ENCODE assay signal across 8 mouse cellular contexts in genomic region chr13:34873801-34874681, GRCm38 (mm10). TPM values are rescaled to one million over a fixed set of nuclear protein-coding genes. Genes with fewer than 3 reads are reported as not detected.
DNase-seq lines count a peak whose midpoint lies in the region; ATAC-seq lines count a peak whose summit lies in the region.

No protein-coding gene starts in this region.

- peak overlapping the region; percentile 67 for H3K9ac ChIP-seq in forebrain, embryonic 14.5 days (ENCODE audit: low read length)
- H3K9ac ChIP-seq in neural tube, embryonic 15.5 days (replicated peaks) = peak overlapping the region; percentile 83

- H3K9me3 ChIP-seq in forebrain, embryonic 14.5 days (replicated peaks; ENCODE audit: control insufficient read depth, low read length) = no peaks in the 10 kb centered on the region
- no peaks in the 10 kb centered on the region for H3K9me3 ChIP-seq in neural tube, embryonic 15.5 days (replicated peaks)

- peak overlapping the region; percentile 93 for H3K4me3 ChIP-seq in forebrain, embryonic 14.5 days (ENCODE audit: low read depth, low read length)
- peak overlapping the region; percentile 83 for H3K4me3 ChIP-seq in neural tube, embryonic 15.5 days (replicated peaks)

- peak overlapping the region; percentile 66 for H3K4me2 ChIP-seq in forebrain, embryonic 14.5 days (ENCODE audit: low read length)
- peak overlapping the region; percentile 72 for H3K4me2 ChIP-seq in neural tube, embryonic 15.5 days

- DNase-seq in ES-CJ7 (ENCODE audit: low read depth, low spot score) = peak; percentile 97
- DNase-seq in cerebellum, adult 11 months = peak; percentile 92
- DNase-seq in forebrain, embryonic 14.5 days (ENCODE audit: low spot score) = peak; percentile 98
- peak; percentile 93 to 94 for DNase-seq in heart, postnatal 14 days
- DNase-seq in layer of hippocampus, adult 11-12 months (ENCODE audit: low spot score) = peak; percentile 95
- peak; percentile 97 for DNase-seq in lung, adult 18-20 months
- peak; percentile 93 for DNase-seq in testis, postnatal 14 days (ENCODE audit: low spot score)

- peak; percentile 91 for ATAC-seq in forebrain, embryonic 14.5 days
- peak; percentile 92 for ATAC-seq in neural tube, embryonic 15.5 days (ENCODE audit: low FRiP score)

- peak overlapping the region; percentile 91 for H3K27ac ChIP-seq in forebrain, embryonic 14.5 days (ENCODE audit: low read depth, low read length)
- H3K27ac ChIP-seq in neural tube, embryonic 15.5 days (replicated peaks) = peak overlapping the region; percentile 95

- H3K4me1 ChIP-seq in forebrain, embryonic 14.5 days (ENCODE audit: control insufficient read depth, insufficient read depth, low read length) = peaks cover 20% of the 10 kb centered on the region
- peaks cover 29% of the 10 kb centered on the region for H3K4me1 ChIP-seq in neural tube, embryonic 15.5 days

- intact Hi-C loops in heart, postnatal 14 days (cut with DNase I) = loop anchor here (5.0 to 10.0 kb wide), 2 partner anchors 132 to 829 kb away; no protein-coding TSS in a partner anchor

- 2% methylated on average over 45 of the region's 45 CpGs for WGBS in forebrain, embryonic 14.5 days
- WGBS in neural tube, embryonic 15.5 days = 1% methylated on average over 45 of the region's 45 CpGs

- H3K36me3 ChIP-seq in forebrain, embryonic 14.5 days (ENCODE audit: control insufficient read depth, insufficient read depth, low read length) = no peaks in the 10 kb centered on the region
- no peaks in the 10 kb centered on the region for H3K36me3 ChIP-seq in neural tube, embryonic 15.5 days

- no peaks in the 10 kb centered on the region for H3K27me3 ChIP-seq in forebrain, embryonic 14.5 days (replicated peaks; ENCODE audit: control insufficient read depth, insufficient read depth, low read length)
- no peaks in the 10 kb centered on the region for H3K27me3 ChIP-seq in neural tube, embryonic 15.5 days (replicated peaks)

RNA-seq across cellular contexts. Expression of gene Prpf4b, which starts 1.1 kb away (rescaled TPM):
- 64.6 and 74.8 TPM in 2 replicates for polyA plus RNA-seq in forebrain, embryonic 14.5 days (2014; fragmentation: Nextera tagmentation; extraction: Ambion mirVana)
- total RNA-seq in heart, postnatal 14 days (2021) = 10 to 100 TPM; 38.5 to 39.7 TPM
- polyA plus RNA-seq in neural tube, embryonic 15.5 days (2015; fragmentation: Nextera tagmentation; extraction: Ambion mirVana) = 55.0 and 59.2 TPM in 2 replicates

RNA-seq across cellular contexts. Expression of gene Fam217a, which starts 50.1 kb away (rescaled TPM):
- 0.79 and 0.89 TPM in 2 replicates for polyA plus RNA-seq in forebrain, embryonic 14.5 days (2014; fragmentation: Nextera tagmentation; extraction: Ambion mirVana)
- under 1 TPM; 0.20 to 0.33 TPM for total RNA-seq in heart, postnatal 14 days (2021)
- 0.87 and 0.98 TPM in 2 replicates for polyA plus RNA-seq in neural tube, embryonic 15.5 days (2015; fragmentation: Nextera tagmentation; extraction: Ambion mirVana)

RNA-seq across cellular contexts. Expression of gene 4933417A18Rik, which starts 50.2 kb away (rescaled TPM):
- polyA plus RNA-seq in forebrain, embryonic 14.5 days (2014; fragmentation: Nextera tagmentation; extraction: Ambion mirVana) = not detected in 2 replicates
- not detected for total RNA-seq in heart, postnatal 14 days (2021)
- not detected in 2 replicates for polyA plus RNA-seq in neural tube, embryonic 15.5 days (2015; fragmentation: Nextera tagmentation; extraction: Ambion mirVana)

Comparison
In these comparisons a context has a peak if more than half of its experiments do, and no peak if none do; other contexts are left out.
1. Peak in every context shown above with its lines: DNase-seq, ATAC-seq, H3K4me3 ChIP-seq and H3K27ac ChIP-seq.